Mouse (Mus musculus): ENCODE measurements around the gene Cdc42ep4. TPM values are rescaled to one million over a fixed set of nuclear protein-coding genes. Genes with fewer than 3 reads are reported as not detected.

Gene Cdc42ep4
- polyA plus RNA-seq, 1 experiment from 2014 or later: 107 TPM

DNA sequence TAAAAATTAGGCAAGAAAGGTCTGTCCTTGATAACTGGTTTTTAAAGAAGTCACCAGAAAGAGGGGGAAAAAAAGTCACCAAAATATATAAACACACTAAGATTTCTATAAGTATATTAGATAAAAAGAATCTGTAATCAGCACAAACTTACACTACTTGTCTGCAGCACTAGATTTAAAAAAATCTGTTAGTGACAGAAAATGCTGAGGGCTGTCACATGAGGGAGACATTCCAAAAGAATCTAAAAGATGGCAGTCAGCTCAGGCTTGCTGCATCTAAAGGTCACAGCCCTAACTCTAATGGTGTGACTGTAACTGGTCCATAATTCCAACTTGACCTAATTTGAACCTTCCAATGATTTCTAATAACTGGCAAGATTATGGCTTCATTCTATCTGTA lies 69.7 kb downstream of the Cdc42ep4 start:
- H3K4me3 ChIP-seq: peak overlapping the region; percentile 90; the same call in 1 of the 2 replicates
- no peaks in the 10 kb centered on the region for H3K27me3 ChIP-seq (ENCODE audit: poor library complexity, severe bottlenecking)
- peaks cover 53% of the 10 kb centered on the region for H3K4me1 ChIP-seq
- no peak overlapping the region for H3K27ac ChIP-seq
- DNase-seq (ENCODE audit: extremely low spot score, low spot score): no peak
- H3K9me3 ChIP-seq: no peaks in the 10 kb centered on the region
- H3K36me3 ChIP-seq (replicated peaks): peaks cover 10% of the 10 kb centered on the region

DNA sequence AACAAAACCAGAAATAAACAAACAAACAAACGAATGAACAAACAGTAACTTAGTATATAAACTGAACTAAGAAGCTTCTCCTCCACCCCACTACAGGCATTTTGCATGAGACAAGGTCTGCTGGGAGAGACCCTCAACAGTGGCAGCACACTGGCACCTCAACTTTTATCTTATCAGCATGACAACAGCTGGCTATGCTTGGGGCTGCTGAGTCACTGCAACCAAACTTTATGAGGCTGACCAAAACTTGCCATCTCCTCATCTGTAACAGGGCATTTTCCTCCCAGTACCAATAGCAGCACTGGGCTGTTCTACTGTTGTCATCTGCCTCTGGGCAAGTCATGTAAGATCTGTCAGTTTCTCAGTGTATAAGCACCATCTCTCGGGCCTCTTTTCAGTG lies 70.7 kb downstream of the Cdc42ep4 start:
- no peak for DNase-seq (ENCODE audit: extremely low spot score, low spot score)
- H3K27me3 ChIP-seq (ENCODE audit: poor library complexity, severe bottlenecking): no peaks in the 10 kb centered on the region
- 86% methylated on average over 2 of the region's 2 CpGs for WGBS

GRCm38 (mm10) chr11:113678373-113678772 lies 73.3 kb downstream of the Cdc42ep4 start:
- H3K36me3 ChIP-seq (replicated peaks): peaks cover 44% of the 10 kb centered on the region
- H3K27me3 ChIP-seq (ENCODE audit: poor library complexity, severe bottlenecking): no peaks in the 10 kb centered on the region
- DNase-seq (ENCODE audit: extremely low spot score, low spot score): no peak
- peaks cover 28% of the 10 kb centered on the region for H3K4me1 ChIP-seq
- no peak overlapping the region for H3K27ac ChIP-seq
- no peak overlapping the region for H3K4me3 ChIP-seq
- no peaks in the 10 kb centered on the region for H3K9me3 ChIP-seq
- WGBS: 93% methylated on average over 8 of the region's 8 CpGs

More for the DNA sequence above, 70.7 kb downstream of the Cdc42ep4 start:
- H3K9me3 ChIP-seq: no peaks in the 10 kb centered on the region
- no peak overlapping the region for H3K27ac ChIP-seq
- peaks cover 44% of the 10 kb centered on the region for H3K4me1 ChIP-seq
- H3K4me3 ChIP-seq: no peak overlapping the region; the same call in 1 of the 2 replicates
- H3K36me3 ChIP-seq (replicated peaks): peaks cover 18% of the 10 kb centered on the region

DNA sequence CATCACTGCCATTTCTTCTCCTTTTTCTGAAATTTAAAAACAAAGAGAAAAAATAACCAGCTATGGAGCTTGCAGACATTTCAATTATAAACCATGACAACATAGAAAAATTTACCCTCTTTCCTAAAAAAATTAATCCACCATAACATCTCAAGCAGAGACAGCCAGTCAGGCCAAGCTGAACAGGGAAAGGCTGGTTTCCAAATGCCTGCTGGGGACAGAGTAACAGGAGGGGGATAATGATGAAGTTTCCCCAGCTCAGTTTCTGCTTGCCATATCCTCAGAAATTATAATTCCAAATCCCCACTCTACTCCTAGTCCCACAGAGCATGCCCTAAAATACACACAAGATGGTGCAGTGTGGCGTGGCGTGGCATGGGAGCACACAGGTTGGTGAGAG lies 74.3 kb downstream of the Cdc42ep4 start:
- Histone ChIP-seq H3K4me1 (peaks cover 20% of the 10 kb centered on the region), H3K4me3 (no peak overlapping the region), H3K27me3 (ENCODE audit: poor library complexity, severe bottlenecking) (no peaks in the 10 kb centered on the region), H3K9me3 (no peaks in the 10 kb centered on the region), H3K27ac (no peak overlapping the region), H3K36me3 (replicated peaks) (peaks cover 53% of the 10 kb centered on the region)
- DNase-seq (ENCODE audit: extremely low spot score, low spot score): no peak
- 94% methylated on average over 2 of the region's 2 CpGs for WGBS

Other genes starting within 250 kb of the Cdc42ep4 start
- 2.7 and 4.1 TPM in 2 replicates for gene Sstr2, start 132.5 kb downstream of the Cdc42ep4 start, polyA plus RNA-seq (2016; fragmentation: Nextera tagmentation; extraction: Ambion mirVana)
- gene Cog1, start 102.7 kb downstream of the Cdc42ep4 start, polyA plus RNA-seq (2016; fragmentation: Nextera tagmentation; extraction: Ambion mirVana): 24.4 and 24.6 TPM in 2 replicates
- 18.4 and 19.8 TPM in 2 replicates for gene Slc39a11, start 101.8 kb downstream of the Cdc42ep4 start, polyA plus RNA-seq (2016; fragmentation: Nextera tagmentation; extraction: Ambion mirVana)
- 55.1 and 56.6 TPM in 2 replicates for gene Fam104a, start 67.7 kb downstream of the Cdc42ep4 start, polyA plus RNA-seq (2016; fragmentation: Nextera tagmentation; extraction: Ambion mirVana)
- gene D11Wsu47e, start 67.5 kb downstream of the Cdc42ep4 start, polyA plus RNA-seq (2016; fragmentation: Nextera tagmentation; extraction: Ambion mirVana): 23.8 and 26.1 TPM in 2 replicates
- gene Cpsf4l, start 41.9 kb downstream of the Cdc42ep4 start, polyA plus RNA-seq (2016; fragmentation: Nextera tagmentation; extraction: Ambion mirVana): 0.28 and 0.40 TPM in 2 replicates